Mouse (Mus musculus) G1E (cell line): ENCODE data around the gene Col4a2.

Experiments
- CTCF ChIP-seq: IDR thresholded peaks from 2 replicates; pipeline ENCODE4 v1.5.1; 2012; ENCODE audit warnings: low read depth, low read length, inconsistent platforms, mixed read lengths
- GATA1 ChIP-seq: IDR thresholded peaks from 2 replicates; pipeline ENCODE4 v1.6.1; 2012; ENCODE audit warnings: borderline replicate concordance, low read length, inconsistent platforms, mixed read lengths
- TAL1 ChIP-seq: conservative IDR thresholded peaks from 2 replicates; pipeline ENCODE4 v1.6.1; 2012; ENCODE audit warnings: low read depth, low read length, inconsistent platforms, mixed read lengths

- TF ChIP-seq CTCF (no peak), TAL1 (no peak), GATA1 (no peak)
Observed at GRCm38 (mm10) chr8:11299317-11299602, 13.3 kb upstream of the Col4a2 start.
